Mouse (Mus musculus): Measurements from ENCODE around the gene Abhd15. TPM values are rescaled to one million over a fixed set of nuclear protein-coding genes. Genes with fewer than 3 reads are reported as not detected.

The Abhd15 gene
- polyA plus RNA-seq, 1 experiment: 4.1 TPM

DNA sequence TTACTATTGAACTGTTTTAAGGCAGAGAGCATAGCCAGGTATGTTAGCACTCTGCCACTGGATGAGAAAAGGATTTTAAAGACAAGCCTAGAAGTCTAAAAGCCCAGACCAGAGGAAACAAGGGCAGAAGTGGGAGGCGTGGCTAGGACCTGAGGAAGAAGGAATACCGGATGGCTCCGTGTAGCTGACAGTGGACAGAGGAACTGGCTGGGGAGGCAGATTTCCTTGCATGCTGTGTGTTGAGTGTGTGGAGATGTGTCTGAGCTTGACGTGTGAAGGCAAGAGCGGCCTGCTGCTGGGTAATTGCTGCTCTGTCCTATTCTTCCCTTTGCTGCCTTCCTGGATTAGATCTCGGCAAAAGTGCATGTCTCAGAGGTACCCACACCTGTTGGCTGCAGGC is 12.4 kb upstream of the Abhd15 start:
- WGBS: 92% methylated on average over 6 of the region's 6 CpGs
- TF ChIP-seq POLR2A (IDR thresholded peaks at IDR 0.05; ENCODE audit: low read depth, low read length): no peak
- no peak for TF ChIP-seq CTCF (IDR thresholded peaks at IDR 0.05; ENCODE audit: extremely low read depth, insufficient read depth, insufficient read length, insufficient replicate concordance)
- Histone ChIP-seq H3K27ac (ENCODE audit: insufficient read depth, low read length) (no peak overlapping the region), H3K27me3 (ENCODE audit: control insufficient read depth, insufficient read depth, low read length) (no peaks in the 10 kb centered on the region), H3K36me3 (ENCODE audit: control insufficient read depth, insufficient read depth, low read length) (peaks cover 28% of the 10 kb centered on the region), H3K4me1 (ENCODE audit: control insufficient read depth, insufficient read depth, insufficient read length) (no peaks in the 10 kb centered on the region), H3K4me3 (ENCODE audit: extremely low read depth, insufficient read depth, insufficient read length) (no peak overlapping the region)
- no peak for DNase-seq (ENCODE audit: low read depth in 1 of 2, low spot score in 2 of 2)

DNA sequence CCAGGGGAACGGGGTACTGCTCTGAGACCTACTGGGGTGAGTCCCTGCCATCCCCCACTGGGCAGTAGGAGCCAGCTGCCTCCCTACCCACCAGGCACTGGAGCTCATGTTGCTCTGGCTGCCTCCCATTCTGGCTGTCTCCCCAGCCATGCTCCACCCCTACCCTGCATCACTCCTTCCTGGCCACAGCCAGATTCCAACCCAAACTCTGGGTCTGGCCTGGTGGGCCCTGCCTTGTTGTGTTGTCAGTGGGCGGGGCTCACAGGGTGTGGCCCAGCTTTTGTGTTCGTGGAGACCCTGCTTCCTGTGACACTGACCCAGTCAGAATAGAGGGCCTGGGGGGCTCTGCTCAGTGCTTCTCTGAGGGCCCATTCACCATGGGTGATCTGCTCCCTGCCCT is 11.4 kb upstream of the Abhd15 start:
- H3K36me3 ChIP-seq (ENCODE audit: control insufficient read depth, insufficient read depth, low read length): peaks cover 28% of the 10 kb centered on the region
- no peaks in the 10 kb centered on the region for H3K27me3 ChIP-seq (ENCODE audit: control insufficient read depth, insufficient read depth, low read length)
- TF ChIP-seq POLR2A (IDR thresholded peaks at IDR 0.05; ENCODE audit: low read depth, low read length) (no peak), CTCF (IDR thresholded peaks at IDR 0.05; ENCODE audit: extremely low read depth, insufficient read depth, insufficient read length, insufficient replicate concordance) (no peak)
- H3K4me1 ChIP-seq (ENCODE audit: control insufficient read depth, insufficient read depth, insufficient read length): no peaks in the 10 kb centered on the region; the same call in 1 of the 2 replicates
- WGBS: 82% methylated on average over 3 of the region's 3 CpGs
- DNase-seq (ENCODE audit: low read depth in 1 of 2, low spot score in 2 of 2): no peak
- no peak overlapping the region for H3K27ac ChIP-seq (ENCODE audit: insufficient read depth, low read length)
- no peak overlapping the region for H3K4me3 ChIP-seq (ENCODE audit: extremely low read depth, insufficient read depth, insufficient read length)

DNA sequence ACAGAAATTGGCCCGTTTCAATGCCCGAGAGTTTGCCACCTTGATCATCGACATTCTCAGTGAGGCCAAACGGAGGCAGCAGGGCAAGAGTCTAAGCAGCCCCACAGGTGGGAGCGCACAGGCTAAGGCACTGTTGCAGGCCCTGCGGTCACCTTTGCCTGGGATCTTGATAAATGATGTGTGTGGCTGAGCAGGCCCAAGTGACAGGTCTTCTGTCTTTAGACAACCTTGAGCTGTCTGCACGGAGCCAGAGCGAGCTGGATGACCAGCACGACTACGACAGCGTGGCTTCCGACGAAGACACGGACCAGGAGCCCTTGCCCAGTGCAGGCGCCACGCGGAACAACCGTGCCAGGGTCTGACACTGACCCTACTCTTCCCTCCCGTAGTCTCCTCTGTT is 10.5 kb upstream of the Abhd15 start:
- H3K27me3 ChIP-seq (ENCODE audit: control insufficient read depth, insufficient read depth, low read length): no peaks in the 10 kb centered on the region
- no peak overlapping the region for H3K27ac ChIP-seq (ENCODE audit: insufficient read depth, low read length)
- peaks cover 28% of the 10 kb centered on the region for H3K36me3 ChIP-seq (ENCODE audit: control insufficient read depth, insufficient read depth, low read length)
- DNase-seq (ENCODE audit: low read depth in 1 of 2, low spot score in 2 of 2): no peak
- WGBS: 95% methylated on average over 19 of the region's 19 CpGs
- no peaks in the 10 kb centered on the region; the same call in 1 of the 2 replicates for H3K4me1 ChIP-seq (ENCODE audit: control insufficient read depth, insufficient read depth, insufficient read length)
- no peak for TF ChIP-seq POLR2A (IDR thresholded peaks at IDR 0.05; ENCODE audit: low read depth, low read length)
- TF ChIP-seq CTCF (IDR thresholded peaks at IDR 0.05; ENCODE audit: extremely low read depth, insufficient read depth, insufficient read length, insufficient replicate concordance): no peak
- no peak overlapping the region for H3K4me3 ChIP-seq (ENCODE audit: extremely low read depth, insufficient read depth, insufficient read length)

DNA sequence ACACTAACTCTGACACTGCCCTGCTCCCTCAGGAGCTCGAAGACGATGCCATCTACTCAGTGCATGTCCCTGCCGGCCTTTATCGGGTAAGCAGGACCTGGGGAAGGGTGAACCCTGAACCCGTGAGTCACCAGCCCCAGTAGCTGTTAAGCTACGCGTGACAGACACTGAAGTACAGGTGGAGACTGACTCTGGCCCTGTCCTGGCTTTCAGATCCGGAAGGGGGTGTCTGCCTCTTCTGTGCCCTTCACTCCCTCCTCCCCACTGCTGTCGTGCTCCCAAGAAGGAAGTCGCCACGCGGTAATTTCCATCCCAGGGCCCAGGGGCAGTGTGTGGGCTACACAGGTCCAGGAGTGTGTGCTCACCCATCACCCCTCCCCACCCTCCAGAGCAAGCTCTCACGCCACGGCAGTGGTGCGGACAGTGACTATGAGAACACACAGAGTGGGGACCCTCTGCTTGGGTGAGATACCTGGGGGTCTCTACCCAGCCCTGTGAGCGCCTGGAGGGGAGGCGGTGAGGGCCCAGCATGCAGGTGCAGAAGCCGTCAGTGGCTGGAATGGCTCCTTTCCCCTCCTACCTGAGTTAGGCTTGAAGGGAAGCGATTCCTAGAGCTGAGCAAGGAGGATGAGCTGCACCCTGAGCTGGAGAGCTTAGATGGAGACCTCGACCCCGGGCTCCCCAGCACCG is 9.5 kb upstream of the Abhd15 start:
- no peak overlapping the region for H3K27ac ChIP-seq (ENCODE audit: insufficient read depth, low read length)
- TF ChIP-seq POLR2A (IDR thresholded peaks at IDR 0.05; ENCODE audit: low read depth, low read length) (no peak), CTCF (IDR thresholded peaks at IDR 0.05; ENCODE audit: extremely low read depth, insufficient read depth, insufficient read length, insufficient replicate concordance) (no peak)
- DNase-seq (ENCODE audit: low read depth in 1 of 2, low spot score in 2 of 2): no peak
- H3K4me3 ChIP-seq (ENCODE audit: extremely low read depth, insufficient read depth, insufficient read length): no peak overlapping the region
- no peaks in the 10 kb centered on the region for H3K27me3 ChIP-seq (ENCODE audit: control insufficient read depth, insufficient read depth, low read length)
- H3K4me1 ChIP-seq (ENCODE audit: control insufficient read depth, insufficient read depth, insufficient read length): no peaks in the 10 kb centered on the region; the same call in 1 of the 2 replicates
- H3K36me3 ChIP-seq (ENCODE audit: control insufficient read depth, insufficient read depth, low read length): peaks cover 26% of the 10 kb centered on the region
- 93% methylated on average over 22 of the region's 22 CpGs for WGBS

DNA sequence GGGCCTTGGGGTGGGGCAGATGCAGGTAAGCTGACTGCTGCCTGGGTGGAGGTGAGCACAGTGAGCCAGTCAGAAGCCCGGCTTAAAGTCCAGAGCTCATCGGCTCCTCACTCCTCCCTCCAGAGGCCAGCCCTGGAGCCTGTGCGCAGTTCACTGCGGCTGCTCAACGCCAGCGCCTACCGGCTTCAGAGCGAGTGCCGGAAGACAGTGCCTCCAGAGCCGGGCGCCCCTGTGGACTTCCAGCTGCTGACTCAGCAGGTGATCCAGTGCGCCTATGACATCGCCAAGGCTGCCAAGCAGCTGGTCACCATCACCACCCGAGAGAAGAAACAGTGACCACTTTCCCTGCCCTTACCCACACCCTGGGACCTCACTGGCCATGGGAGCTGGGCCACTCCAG is 8.6 kb upstream of the Abhd15 start:
- no peak overlapping the region for H3K4me3 ChIP-seq (ENCODE audit: extremely low read depth, insufficient read depth, insufficient read length)
- DNase-seq (ENCODE audit: low read depth in 1 of 2, low spot score in 2 of 2): no peak
- H3K27ac ChIP-seq (ENCODE audit: insufficient read depth, low read length): no peak overlapping the region
- no peaks in the 10 kb centered on the region for H3K27me3 ChIP-seq (ENCODE audit: control insufficient read depth, insufficient read depth, low read length)
- 96% methylated on average over 14 of the region's 14 CpGs for WGBS
- no peaks in the 10 kb centered on the region; the same call in 1 of the 2 replicates for H3K4me1 ChIP-seq (ENCODE audit: control insufficient read depth, insufficient read depth, insufficient read length)
- TF ChIP-seq CTCF (IDR thresholded peaks at IDR 0.05; ENCODE audit: extremely low read depth, insufficient read depth, insufficient read length, insufficient replicate concordance) (no peak), POLR2A (IDR thresholded peaks at IDR 0.05; ENCODE audit: low read depth, low read length) (no peak)
- peaks cover 26% of the 10 kb centered on the region for H3K36me3 ChIP-seq (ENCODE audit: control insufficient read depth, insufficient read depth, low read length)

DNA sequence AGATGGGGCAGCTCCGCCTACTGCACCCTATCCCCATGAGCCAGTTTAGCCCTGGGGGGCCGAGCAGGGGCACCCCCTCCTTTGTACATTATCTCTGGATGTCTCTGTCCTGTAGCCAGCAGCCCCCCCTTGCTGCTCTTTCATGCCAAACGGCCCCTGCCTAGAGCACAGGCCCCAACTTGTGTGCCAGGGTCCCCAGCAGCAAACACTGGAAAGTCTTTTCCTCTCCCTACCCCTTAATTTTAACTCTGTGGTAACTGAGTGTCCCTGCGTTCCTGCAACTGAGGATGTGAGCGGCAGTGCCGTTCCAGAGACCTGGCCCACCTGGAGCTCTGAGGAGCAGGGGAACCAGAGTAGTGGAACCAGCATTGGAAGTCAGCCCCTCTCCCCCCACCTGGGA is 8.0 kb upstream of the Abhd15 start:
- TF ChIP-seq CTCF (IDR thresholded peaks at IDR 0.05; ENCODE audit: extremely low read depth, insufficient read depth, insufficient read length, insufficient replicate concordance): no peak
- TF ChIP-seq POLR2A (IDR thresholded peaks at IDR 0.05; ENCODE audit: low read depth, low read length): no peak
- WGBS: 92% methylated on average over 6 of the region's 6 CpGs
- H3K4me1 ChIP-seq (ENCODE audit: control insufficient read depth, insufficient read depth, insufficient read length): no peaks in the 10 kb centered on the region; the same call in 1 of the 2 replicates

DNA sequence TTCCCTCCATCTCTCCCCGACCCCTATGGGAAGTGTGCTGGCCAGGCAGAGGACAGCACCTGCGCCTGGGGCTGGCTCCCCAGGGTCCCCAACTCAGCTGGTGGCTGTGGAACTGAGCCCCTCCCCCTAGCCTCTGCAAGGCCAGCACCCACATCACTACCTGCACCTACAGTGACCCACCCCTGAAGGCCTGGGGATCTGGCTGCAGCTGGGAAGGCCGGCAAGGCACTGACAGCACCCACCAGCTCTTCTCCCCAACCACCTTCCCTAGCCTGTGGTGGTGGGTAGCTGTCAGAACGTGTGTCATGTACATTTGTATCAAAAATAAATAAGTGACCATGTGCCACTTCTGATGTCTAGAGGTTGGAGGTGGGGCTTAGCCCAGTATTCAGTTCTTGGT is 7.5 kb upstream of the Abhd15 start:
- TF ChIP-seq CTCF (IDR thresholded peaks at IDR 0.05; ENCODE audit: extremely low read depth, insufficient read depth, insufficient read length, insufficient replicate concordance) (no peak), POLR2A (IDR thresholded peaks at IDR 0.05; ENCODE audit: low read depth, low read length) (no peak)
- WGBS: 69% methylated on average over 4 of the region's 4 CpGs
- H3K27ac ChIP-seq (ENCODE audit: insufficient read depth, low read length): no peak overlapping the region
- no peaks in the 10 kb centered on the region for H3K27me3 ChIP-seq (ENCODE audit: control insufficient read depth, insufficient read depth, low read length)
- peaks cover 1% of the 10 kb centered on the region; the same call in 1 of the 2 replicates for H3K4me1 ChIP-seq (ENCODE audit: control insufficient read depth, insufficient read depth, insufficient read length)
- peaks cover 26% of the 10 kb centered on the region for H3K36me3 ChIP-seq (ENCODE audit: control insufficient read depth, insufficient read depth, low read length)
- DNase-seq (ENCODE audit: low read depth in 1 of 2, low spot score in 2 of 2): no peak
- H3K4me3 ChIP-seq (ENCODE audit: extremely low read depth, insufficient read depth, insufficient read length): no peak overlapping the region

More for the DNA sequence above, 8.0 kb upstream of the Abhd15 start:
- DNase-seq (ENCODE audit: low read depth in 1 of 2, low spot score in 2 of 2): no peak
- peaks cover 26% of the 10 kb centered on the region for H3K36me3 ChIP-seq (ENCODE audit: control insufficient read depth, insufficient read depth, low read length)
- H3K27ac ChIP-seq (ENCODE audit: insufficient read depth, low read length): no peak overlapping the region
- no peak overlapping the region for H3K4me3 ChIP-seq (ENCODE audit: extremely low read depth, insufficient read depth, insufficient read length)
- no peaks in the 10 kb centered on the region for H3K27me3 ChIP-seq (ENCODE audit: control insufficient read depth, insufficient read depth, low read length)
